Mouse (Mus musculus) embryo, embryonic 11.5 days (tissue): Measurements from ENCODE around the gene Kxd1.

ENCODE experiments used
- DNase-seq: peaks from one replicate; pipeline ENCODE4 v3.0.0-alpha.2; 2012; ENCODE audit warnings: low read depth, low spot score

Kxd1 gene

GRCm38 (mm10) chr8:70467907-70468306, 59.8 kb downstream of the Kxd1 start:
- DNase-seq = no peak

- DNase-seq = no peak
These were observed 60.5 kb downstream of the Kxd1 start for GRCm38 (mm10) chr8:70467229-70467725.

- no peak for DNase-seq
These were observed 61.0 kb downstream of the Kxd1 start for GRCm38 (mm10) chr8:70466771-70467170.

GRCm38 (mm10) chr8:70466305-70466704, 61.5 kb downstream of the Kxd1 start:
- no peak for DNase-seq

GRCm38 (mm10) chr8:70465701-70466100, 62.1 kb downstream of the Kxd1 start:
- no peak for DNase-seq

GRCm38 (mm10) chr8:70464162-70464561, 63.6 kb downstream of the Kxd1 start:
- no peak for DNase-seq

- no peak for DNase-seq
These were observed 64.5 kb downstream of the Kxd1 start for GRCm38 (mm10) chr8:70463306-70463705.

GRCm38 (mm10) chr8:70462516-70462813, 65.3 kb downstream of the Kxd1 start:
- no peak for DNase-seq

GRCm38 (mm10) chr8:70461765-70462515, 65.8 kb downstream of the Kxd1 start:
- no peak for DNase-seq

- DNase-seq = no peak
These were observed 67.2 kb downstream of the Kxd1 start for GRCm38 (mm10) chr8:70460606-70461005.

GRCm38 (mm10) chr8:70460199-70460598, 67.6 kb downstream of the Kxd1 start:
- DNase-seq = no peak

GRCm38 (mm10) chr8:70459636-70460035, 68.1 kb downstream of the Kxd1 start:
- DNase-seq = no peak

- no peak for DNase-seq
These were observed 69.3 kb downstream of the Kxd1 start for GRCm38 (mm10) chr8:70458462-70458861.
